Mouse (Mus musculus) gastrocnemius, postnatal 4 days (tissue): ENCODE measurements around the gene Prune1. TPM values are rescaled to one million over a fixed set of nuclear protein-coding genes. Genes with fewer than 3 reads are reported as not detected.
"Not testable (repeated sequence)": the region's sequence is repeated elsewhere in the genome, so short reads cannot be mapped to it uniquely, and the experiment has no call there.

Experiments used
- DNase-seq, 2 experiments: peaks; one replicate each; pipeline ENCODE4 v3.0.0; 2021 to 2022; ENCODE audit warnings: low spot score in 2 of 2, mixed read lengths in 2 of 2
- total RNA-seq, 2 experiments: library from RNA; stranded (reverse); gene quantifications; 2 replicates each; pipeline ENCODE4 v1.2.3; 2021

Gene Prune1
- total RNA-seq, 2 experiments from 2014 or later = 68.7 to 78.2 TPM

GRCm38 (mm10) chr3:95217255-95218134 is 64.4 kb downstream of the Prune1 start, which contains the start of gene Gabpb2:
Gene Gabpb2, minus strand, starts transcription at chr3:95217916.
- DNase-seq = peak; percentile 97 to 98

GRCm38 (mm10) chr3:95216655-95217254 is 65.1 kb downstream of the Prune1 start:
- DNase-seq = no peak

GRCm38 (mm10) chr3:95213609-95213975 is 68.3 kb downstream of the Prune1 start:
- no peak for DNase-seq

- DNase-seq = not testable (repeated sequence)
Measured at GRCm38 (mm10) chr3:95212889-95213608, 68.8 kb downstream of the Prune1 start.

GRCm38 (mm10) chr3:95210585-95210984 is 71.3 kb downstream of the Prune1 start:
- DNase-seq = no peak

- no peak for DNase-seq
Measured at GRCm38 (mm10) chr3:95208286-95208685, 73.6 kb downstream of the Prune1 start.

GRCm38 (mm10) chr3:95203880-95204279 is 78.0 kb downstream of the Prune1 start:
- no peak for DNase-seq

Other genes with a start within 250 kb of the Prune1 start
- 100 to 1,000 TPM; 175 to 200 TPM for gene Psmd4, start 239.5 kb downstream of the Prune1 start, total RNA-seq
- 10 to 100 TPM; 22.7 to 26.2 TPM for gene Pip5k1a, start 175.1 kb downstream of the Prune1 start, total RNA-seq
- gene Vps72, start 171.1 kb downstream of the Prune1 start, total RNA-seq = 10 to 100 TPM; 62.3 to 71.2 TPM
- gene Tmod4, start 157.6 kb downstream of the Prune1 start, total RNA-seq = 100 to 1,000 TPM; 250 to 275 TPM
- 10 to 100 TPM; 48.8 to 51.2 TPM for gene Scnm1, start 148.1 kb downstream of the Prune1 start, total RNA-seq
- gene Lysmd1, start 148.0 kb downstream of the Prune1 start, total RNA-seq = 1 to 10 TPM; 6.8 to 7.0 TPM
- gene Tnfaip8l2, start 139.7 kb downstream of the Prune1 start, total RNA-seq = 1 to 10 TPM; 2.8 to 3.7 TPM
- gene Sema6c, start 121.6 kb downstream of the Prune1 start, total RNA-seq = 100 to 1,000 TPM; 112 to 123 TPM
- 10 to 100 TPM; 18.0 to 18.8 TPM for gene Gabpb2, start 64.2 kb downstream of the Prune1 start, total RNA-seq
- gene Cdc42se1, start 53.3 kb downstream of the Prune1 start, total RNA-seq = 10 to 100 TPM; 48.1 to 49.2 TPM
- gene Mllt11, start 49.9 kb downstream of the Prune1 start, total RNA-seq = 10 to 100 TPM; 30.9 to 34.4 TPM
- gene Gm128, start 40.5 kb downstream of the Prune1 start, total RNA-seq = under 1 TPM in 1 of 2 experiments, not detected in 1; 0.18 TPM
- gene Bnipl, start 30.9 kb downstream of the Prune1 start, total RNA-seq = under 1 TPM; 0.16 to 0.29 TPM
- 10 to 100 TPM; 22.8 to 26.8 TPM for gene Mindy1, start 731 bp downstream of the Prune1 start, total RNA-seq
- 1 to 10 TPM in 1 of 2 experiments, under 1 TPM in 1; 0.57 to 1.1 TPM for gene Anxa9, start 25.1 kb upstream of the Prune1 start, total RNA-seq
- 10 to 100 TPM; 56.0 to 61.5 TPM for gene Cers2, start 32.7 kb upstream of the Prune1 start, total RNA-seq
- 10 to 100 TPM; 22.5 to 24.5 TPM for gene Setdb1, start 75.1 kb upstream of the Prune1 start, total RNA-seq
- gene 4930558C23Rik, start 120.8 kb upstream of the Prune1 start, total RNA-seq = not detected
- 10 to 100 TPM; 59.6 to 72.8 TPM for gene Arnt, start 152.3 kb upstream of the Prune1 start, total RNA-seq
- 10 to 100 TPM; 49.1 to 52.4 TPM for gene Ctsk, start 217.2 kb upstream of the Prune1 start, total RNA-seq
- gene Ctss, start 244.7 kb upstream of the Prune1 start, total RNA-seq = 10 to 100 TPM; 10.1 to 10.7 TPM